Mouse (Mus musculus) midbrain, embryonic 14.5 days (tissue): ENCODE data around the gene Slf1. TPM values are rescaled to one million over a fixed set of nuclear protein-coding genes. Genes with fewer than 3 reads are reported as not detected.

ENCODE experiments used
- ATAC-seq: fragments of 200-750 bp; cut with Nextera tagmentation; 2 replicates; pipeline ENCODE4 v1.8.0; 2017; ENCODE audit warnings: moderate number of reproducible peaks, moderate library complexity; ENCODE audit not compliant: low FRiP score, low TSS enrichment
- DNase-seq: peaks from one replicate; pipeline ENCODE4 v3.0.0-alpha.2; 2015
- H3K27ac ChIP-seq: fragments of 300-500 bp; sonication (generic); replicated peaks from 2 replicates; pipeline ENCODE4 v1.5.1; 2014; ENCODE audit warnings: mild to moderate bottlenecking, low read depth, low read length, moderate library complexity
- H3K27me3 ChIP-seq: fragments of 300-500 bp; sonication (generic); 2 replicates; pipeline ENCODE4 v1.6.1; 2014; ENCODE audit warnings: low read length, control low read depth, mixed read lengths; ENCODE audit not compliant: control insufficient read depth, insufficient read depth
- H3K36me3 ChIP-seq: fragments of 300-500 bp; sonication (generic); 2 replicates; pipeline ENCODE4 v1.6.1; 2014; ENCODE audit warnings: low read length, control low read depth; ENCODE audit not compliant: control insufficient read depth, insufficient read depth
- H3K4me1 ChIP-seq: fragments of 300-500 bp; sonication (generic); 2 replicates; pipeline ENCODE4 v1.6.1; 2014; ENCODE audit warnings: mild to moderate bottlenecking, antibody characterized with exemption, low read length, control low read depth; ENCODE audit not compliant: control insufficient read depth, insufficient read depth
- H3K4me2 ChIP-seq: fragments of 300-500 bp; sonication (generic); 2 replicates; pipeline ENCODE4 v1.6.1; 2014; ENCODE audit warnings: mild to moderate bottlenecking, low read length, moderate library complexity
- H3K4me3 ChIP-seq: fragments of 300-500 bp; sonication (generic); replicated peaks from 2 replicates; pipeline ENCODE4 v1.5.1; 2014; ENCODE audit warnings: low read depth, low read length
- H3K9ac ChIP-seq: fragments of 300-500 bp; sonication (generic); replicated peaks from 2 replicates; pipeline ENCODE4 v1.6.1; 2014; ENCODE audit warnings: mild to moderate bottlenecking, low read length, moderate library complexity
- H3K9me3 ChIP-seq: fragments of 300-500 bp; sonication (generic); 2 replicates; pipeline ENCODE4 v1.6.1; 2016; ENCODE audit warnings: low read length, control low read depth, mixed read lengths; ENCODE audit not compliant: control insufficient read depth
- WGBS: fragments of 180-500 bp; shearing (Covaris S2); extraction: QIAGEN DNeasy Blood & Tissue Kit; methylation state at CpG from one replicate; pipeline ENCODE4 v1.1.7; 2014; 5-methylcytosine and 5-hydroxymethylcytosine counted together
- polyA plus RNA-seq: library from polyadenylated mRNA; unstranded; fragments of >200 nt; fragmentation: Nextera tagmentation; extraction: Ambion mirVana; gene quantifications from 2 replicates; pipeline ENCODE4 v1.2.1, GENCODE M21; 2014

The Slf1 gene
- polyA plus RNA-seq = 34.6 and 35.0 TPM in 2 replicates

DNA sequence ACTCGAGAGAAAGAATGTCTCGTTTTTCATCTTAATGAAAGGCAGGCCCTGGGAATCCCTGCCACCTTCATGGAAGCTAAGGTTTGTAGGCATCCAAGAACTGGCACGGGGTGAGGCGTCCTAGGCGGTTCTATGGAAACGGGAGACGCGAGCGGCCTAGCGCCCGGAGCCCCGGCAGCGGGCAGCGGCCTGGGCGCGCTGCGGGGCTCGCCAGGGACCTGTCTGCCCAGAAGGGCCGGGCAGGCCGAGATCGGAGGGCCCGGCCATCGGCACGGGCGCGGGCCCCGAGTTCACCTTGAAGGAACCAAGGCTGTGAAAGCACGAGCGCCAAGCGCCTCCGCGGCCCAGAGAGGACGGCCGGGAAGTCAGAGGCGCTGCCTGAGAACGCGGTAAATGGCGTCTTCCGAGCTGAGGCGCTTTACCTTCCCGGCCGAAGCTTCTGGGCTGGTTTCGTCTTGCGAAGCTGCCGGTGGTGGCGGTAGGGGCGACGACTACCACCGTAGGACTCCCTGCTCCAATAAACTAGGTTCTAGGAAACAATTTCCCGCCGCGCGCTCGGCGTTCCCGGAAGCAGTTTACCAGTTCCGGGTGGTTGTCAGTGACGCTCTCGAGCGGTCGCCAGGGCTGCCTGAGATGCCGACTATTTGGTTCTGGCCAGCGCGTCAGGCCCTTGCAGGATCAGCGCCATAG is at the start of gene Slf1, which contains the start of gene 2210408I21Rik:
TSS of gene Slf1 (minus strand) at position 543 of the 690 bp plus-strand sequence.
TSS of gene 2210408I21Rik (plus strand) at position 610 of the 690 bp plus-strand sequence.
- Histone ChIP-seq H3K27me3 (no peaks in the 10 kb centered on the region), H3K27ac (peak within 1 kb of the TSS; percentile 91), H3K4me3 (peak within 1 kb of the TSS; percentile 97), H3K4me1 (peaks cover 17% of the 10 kb centered on the region), H3K9me3 (no peaks in the 10 kb centered on the region), H3K4me2 (peak within 1 kb of the TSS; percentile 68), H3K36me3 (no peaks in the 10 kb centered on the region), H3K9ac (peak within 1 kb of the TSS; percentile 86)
- WGBS = under 1% methylated on average over 65 of the region's 65 CpGs
- DNase-seq (peak; percentile 96), ATAC-seq (peak; percentile 97)

DNA sequence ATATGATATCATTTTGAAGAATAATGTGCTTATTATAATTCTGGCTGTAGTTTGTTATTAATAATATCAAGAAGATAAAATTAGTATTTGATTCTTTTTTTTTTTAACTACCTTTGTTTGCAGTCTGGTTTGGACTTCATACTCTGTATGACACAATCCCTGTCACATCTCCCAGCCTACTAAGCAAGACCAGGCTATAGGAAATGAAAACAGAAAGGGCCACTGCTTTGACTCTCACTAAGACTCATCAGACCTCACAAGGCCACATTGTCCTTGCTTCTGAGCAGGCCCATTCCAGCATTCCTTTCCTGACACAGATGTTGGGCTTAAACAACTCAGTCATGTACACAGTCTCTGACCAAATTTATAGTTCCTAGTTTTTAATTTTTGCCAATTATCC is 42.7 kb upstream of the Slf1 start:
- DNase-seq (no peak), ATAC-seq (no peak)
- Histone ChIP-seq H3K4me2 (no peak overlapping the region), H3K27ac (no peak overlapping the region), H3K9ac (no peak overlapping the region), H3K9me3 (no peaks in the 10 kb centered on the region), H3K36me3 (no peaks in the 10 kb centered on the region), H3K27me3 (no peaks in the 10 kb centered on the region), H3K4me1 (no peaks in the 10 kb centered on the region), H3K4me3 (no peak overlapping the region)

DNA sequence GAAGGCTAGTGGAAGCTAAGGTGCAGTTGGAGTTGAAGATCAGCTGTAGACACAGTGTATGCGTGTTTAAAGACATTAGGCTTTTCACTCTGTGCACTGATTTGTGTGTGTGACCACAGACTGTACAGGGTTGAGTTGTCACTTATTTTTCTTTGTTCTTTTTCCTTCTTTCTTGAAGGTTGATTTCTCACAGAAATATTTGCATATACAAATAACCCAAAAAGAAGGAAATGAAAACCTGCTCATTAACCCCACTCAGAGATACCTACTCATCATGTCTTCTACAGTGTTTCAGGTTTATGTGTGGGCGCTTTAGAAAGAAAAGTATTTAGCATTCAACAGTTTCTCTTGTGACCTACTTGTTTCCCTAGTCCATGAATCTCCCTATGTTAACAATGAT is 5.6 kb upstream of the Slf1 start:
- no peak overlapping the region for H3K9ac ChIP-seq
- no peak overlapping the region for H3K4me3 ChIP-seq
- no peak overlapping the region for H3K4me2 ChIP-seq
- no peaks in the 10 kb centered on the region for H3K27me3 ChIP-seq
- H3K4me1 ChIP-seq = peaks cover 7% of the 10 kb centered on the region; the same call in 1 of the 2 replicates
- no peaks in the 10 kb centered on the region for H3K36me3 ChIP-seq
- 0 out of 2 replicates have a peak, but pooled peaks cover 3% of the 10 kb centered on the region for H3K9me3 ChIP-seq
- DNase-seq = no peak
- WGBS = 91% methylated on average over 2 of the region's 2 CpGs
- no peak overlapping the region for H3K27ac ChIP-seq
- no peak for ATAC-seq

DNA sequence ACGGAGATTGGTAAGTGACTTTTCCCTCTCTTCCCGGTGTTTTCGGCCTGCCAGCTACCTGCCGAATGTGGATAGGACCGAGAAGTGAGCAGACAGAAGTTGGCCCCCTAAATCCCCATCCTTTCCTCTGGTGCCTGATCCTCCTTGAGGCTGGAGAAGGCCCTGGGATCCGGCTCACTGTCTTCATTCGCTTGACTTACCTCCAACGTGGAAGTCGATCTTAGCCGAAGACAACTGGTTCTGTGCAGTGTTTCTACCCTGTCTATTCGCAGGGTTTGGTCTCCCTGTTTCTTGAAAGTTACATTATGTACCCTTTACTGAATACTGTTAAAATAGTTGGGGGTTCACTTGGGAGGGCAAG is 328 bp upstream of the Slf1 start:
- peak overlapping the region; percentile 91 for H3K27ac ChIP-seq
- DNase-seq = no peak
- peak overlapping the region; percentile 97 for H3K4me3 ChIP-seq
- peak; percentile 69; the same call in 1 of the 2 replicates for ATAC-seq
- H3K27me3 ChIP-seq = no peaks in the 10 kb centered on the region
- H3K9ac ChIP-seq = peak overlapping the region; percentile 86
- WGBS = 0% methylated on average over 11 of the region's 11 CpGs
- no peaks in the 10 kb centered on the region for H3K9me3 ChIP-seq
- H3K36me3 ChIP-seq = no peaks in the 10 kb centered on the region
- peaks cover 17% of the 10 kb centered on the region for H3K4me1 ChIP-seq
- peak overlapping the region; percentile 68 for H3K4me2 ChIP-seq

DNA sequence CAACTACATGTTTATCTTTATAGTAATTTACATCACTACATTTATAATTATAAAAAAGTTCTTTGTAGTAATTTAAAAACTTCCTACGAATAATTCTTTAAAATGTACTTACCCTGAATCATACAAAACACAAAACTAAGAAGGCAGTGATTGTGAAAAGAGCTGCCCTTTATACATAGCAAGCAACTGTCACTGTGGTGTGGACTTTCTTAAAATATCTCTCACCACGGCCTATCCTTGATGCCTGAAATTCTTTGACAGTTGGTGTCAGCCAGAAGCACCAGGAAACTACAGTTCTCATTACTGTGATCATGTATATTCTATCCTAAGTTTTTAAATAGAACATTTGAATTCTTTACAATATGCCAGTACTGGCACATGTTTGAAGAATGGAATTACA is 4.1 kb downstream of the Slf1 start:
- H3K36me3 ChIP-seq = no peaks in the 10 kb centered on the region
- no peak overlapping the region for H3K4me2 ChIP-seq
- no peak overlapping the region for H3K4me3 ChIP-seq
- 90% methylated on average over 2 of the region's 2 CpGs for WGBS
- no peak for DNase-seq
- H3K27ac ChIP-seq = no peak overlapping the region
- H3K9me3 ChIP-seq = no peaks in the 10 kb centered on the region
- peaks cover 13% of the 10 kb centered on the region for H3K4me1 ChIP-seq
- no peak overlapping the region for H3K9ac ChIP-seq
- no peak for ATAC-seq
- H3K27me3 ChIP-seq = no peaks in the 10 kb centered on the region

DNA sequence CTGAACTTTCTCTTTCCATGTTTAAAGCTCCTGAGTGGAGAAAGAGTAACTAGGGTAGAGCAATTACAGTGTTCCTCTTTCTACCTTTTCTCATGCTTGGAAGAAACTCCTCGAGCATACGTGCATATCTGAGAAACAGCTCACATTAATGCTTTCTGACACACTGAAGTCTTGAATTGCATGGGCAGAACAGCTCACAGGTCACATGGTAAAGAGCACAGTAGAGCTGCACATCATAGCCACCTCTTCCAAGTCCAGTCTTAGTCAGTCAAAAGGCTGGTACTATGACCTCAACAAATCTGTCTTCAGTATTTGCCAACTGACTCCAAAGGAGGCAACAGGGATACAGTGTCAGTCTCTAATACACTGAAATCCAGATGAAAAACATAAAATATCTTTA is 7.0 kb downstream of the Slf1 start:
- H3K4me2 ChIP-seq = no peak overlapping the region
- 91% methylated on average over 2 of the region's 2 CpGs for WGBS
- no peaks in the 10 kb centered on the region for H3K36me3 ChIP-seq
- DNase-seq (no peak), ATAC-seq (no peak)
- no peaks in the 10 kb centered on the region for H3K9me3 ChIP-seq
- no peaks in the 10 kb centered on the region for H3K27me3 ChIP-seq
- H3K4me3 ChIP-seq = no peak overlapping the region
- H3K4me1 ChIP-seq = peaks cover 5% of the 10 kb centered on the region
- H3K9ac ChIP-seq = no peak overlapping the region
- H3K27ac ChIP-seq = no peak overlapping the region

DNA sequence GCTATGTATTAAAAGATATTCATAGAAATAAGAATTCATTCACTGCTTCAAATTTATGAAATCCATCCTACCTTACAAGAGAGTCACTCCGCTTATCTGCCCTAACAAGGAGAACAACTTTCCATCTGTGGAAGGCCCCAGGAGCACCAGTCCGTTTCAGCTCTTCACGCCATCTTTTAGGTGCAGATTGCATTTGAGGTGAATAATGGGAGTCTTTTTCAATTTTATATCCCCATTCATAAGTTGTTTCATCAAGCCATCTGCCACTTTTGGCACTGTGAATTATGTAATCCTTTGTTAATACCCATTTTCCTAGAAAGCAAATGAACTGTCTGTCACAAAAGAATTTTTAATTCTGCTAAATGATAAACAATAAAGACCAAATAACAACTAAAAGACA is 10.1 kb downstream of the Slf1 start:
- WGBS = 72% methylated on average over 3 of the region's 3 CpGs
- H3K4me2 ChIP-seq = no peak overlapping the region
- ATAC-seq (no peak), DNase-seq (no peak)
- no peaks in the 10 kb centered on the region for H3K36me3 ChIP-seq
- H3K4me1 ChIP-seq = no peaks in the 10 kb centered on the region
- H3K27me3 ChIP-seq = no peaks in the 10 kb centered on the region
- no peaks in the 10 kb centered on the region for H3K9me3 ChIP-seq
- no peak overlapping the region for H3K9ac ChIP-seq
- no peak overlapping the region for H3K27ac ChIP-seq
- no peak overlapping the region for H3K4me3 ChIP-seq

DNA sequence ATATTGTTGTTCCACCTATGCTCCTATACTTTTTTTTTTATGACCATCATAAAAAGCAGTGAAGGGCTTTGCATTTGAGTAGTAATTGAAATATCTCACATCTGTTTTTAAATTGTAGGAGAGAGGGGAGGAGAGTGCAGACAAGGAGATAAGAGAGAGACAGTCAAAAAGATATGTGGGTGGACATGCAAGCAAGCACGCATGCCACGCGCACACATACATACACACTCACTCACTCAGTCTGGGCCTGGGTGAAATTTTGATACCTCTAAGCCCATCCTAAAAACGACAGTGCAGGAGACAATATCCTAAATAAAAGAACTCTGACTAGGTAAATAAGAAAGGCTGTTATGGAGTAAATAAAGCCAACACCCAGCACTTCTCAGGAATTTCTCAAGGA is 16.6 kb downstream of the Slf1 start:
- no peaks in the 10 kb centered on the region for H3K4me1 ChIP-seq
- DNase-seq = no peak
- no peak overlapping the region for H3K9ac ChIP-seq
- 92% methylated on average over 4 of the region's 4 CpGs for WGBS
- H3K4me3 ChIP-seq = no peak overlapping the region
- H3K36me3 ChIP-seq = no peaks in the 10 kb centered on the region
- no peaks in the 10 kb centered on the region for H3K9me3 ChIP-seq
- H3K4me2 ChIP-seq = no peak overlapping the region
- H3K27me3 ChIP-seq = no peaks in the 10 kb centered on the region
- no peak for ATAC-seq
- no peak overlapping the region for H3K27ac ChIP-seq

DNA sequence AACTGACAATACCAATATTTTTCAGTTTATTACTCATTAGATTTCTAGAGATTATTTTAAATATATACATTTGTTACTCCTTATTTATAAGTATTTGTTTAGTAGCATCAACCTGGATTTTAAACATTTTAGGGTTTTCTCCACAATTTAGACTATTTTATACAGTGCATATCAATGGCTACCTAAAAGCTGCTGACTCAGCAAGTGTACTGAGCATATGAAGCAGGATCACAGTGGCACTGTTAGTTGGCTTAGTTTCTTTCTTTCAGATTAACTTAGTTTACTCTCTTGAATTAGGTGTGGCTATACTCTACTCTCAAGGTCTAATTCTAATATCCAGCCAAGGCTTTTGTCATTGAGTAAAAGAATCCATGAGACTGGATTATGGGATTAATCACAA is 27.5 kb downstream of the Slf1 start:
- no peaks in the 10 kb centered on the region for H3K4me1 ChIP-seq
- no peak overlapping the region for H3K4me3 ChIP-seq
- H3K4me2 ChIP-seq = no peak overlapping the region
- DNase-seq (no peak), ATAC-seq (no peak)
- 0 out of 2 replicates have a peak, but pooled peaks cover 5% of the 10 kb centered on the region for H3K36me3 ChIP-seq
- no peaks in the 10 kb centered on the region for H3K9me3 ChIP-seq
- H3K9ac ChIP-seq = no peak overlapping the region
- no peaks in the 10 kb centered on the region for H3K27me3 ChIP-seq
- H3K27ac ChIP-seq = no peak overlapping the region
